Mouse (Mus musculus) MEL (cell line): Measurements from ENCODE around the gene Gm2696. TPM values are rescaled to one million over a fixed set of nuclear protein-coding genes. Genes with fewer than 3 reads are reported as not detected.

Source experiments
- DNase-seq: peaks from one replicate; pipeline ENCODE4 v3.0.0; 2011; ENCODE audit warnings: low read depth, low spot score
- H3K27ac ChIP-seq: 2 replicates; pipeline ENCODE4 v1.5.1; 2012; ENCODE audit warnings: low read depth, mild to moderate bottlenecking, control low read depth, low read length, moderate library complexity; ENCODE audit not compliant: control insufficient read depth
- H3K27me3 ChIP-seq, 2 experiments: fragments of 150-350 bp in 1 of 2; sonication (generic) in 1 of 2; 2 replicates each; pipeline ENCODE4 v1.6.1; 2012; ENCODE audit warnings: low read length in 2 of 2, mild to moderate bottlenecking in 2 of 2, improper control_type of control experiment in 1 of 2, moderate library complexity in 1 of 2; ENCODE audit not compliant: insufficient read depth in 2 of 2, control insufficient read depth in 1 of 2
- H3K36me3 ChIP-seq, 2 experiments: 2 replicates each; pipeline ENCODE4 v1.6.1; 2012 to 2014; ENCODE audit warnings: low read length in 2 of 2, improper control_type of control experiment in 1 of 2, inconsistent platforms in 1 of 2, mild to moderate bottlenecking in 1 of 2; ENCODE audit not compliant: insufficient read depth in 2 of 2, control insufficient read depth in 1 of 2
- H3K4me1 ChIP-seq, 2 experiments: fragments of 150-350 bp in 1 of 2; sonication (generic) in 1 of 2; 2 replicates each; pipeline ENCODE4 v1.6.1; 2012; ENCODE audit warnings: low read length in 2 of 2, improper control_type of control experiment in 1 of 2, mild to moderate bottlenecking in 1 of 2; ENCODE audit not compliant: insufficient read depth in 2 of 2, control insufficient read depth in 1 of 2
- H3K4me3 ChIP-seq, 2 experiments: fragments of 150-350 bp in 1 of 2; sonication (generic) in 1 of 2; 2 replicates each; pipeline ENCODE4 v1.5.1; 2012; ENCODE audit warnings: low read depth in 2 of 2, low read length in 2 of 2, mild to moderate bottlenecking in 2 of 2, moderate library complexity in 2 of 2, control low read depth in 1 of 2, improper control_type of control experiment in 1 of 2; ENCODE audit not compliant: control insufficient read depth in 1 of 2, insufficient read depth in 1 of 2
- H3K79me2 ChIP-seq: 2 replicates; pipeline ENCODE4 v1.6.1; 2012; ENCODE audit warnings: mild to moderate bottlenecking, low read length, moderate library complexity; ENCODE audit not compliant: control insufficient read depth, poor library complexity, insufficient read depth
- H3K9ac ChIP-seq: 2 replicates; pipeline ENCODE4 v1.6.1; 2012; ENCODE audit warnings: low read depth, mild to moderate bottlenecking, control low read depth, low read length, moderate library complexity; ENCODE audit not compliant: control insufficient read depth, poor library complexity, severe bottlenecking
- H3K9me3 ChIP-seq: fragments of 150-350 bp; sonication (generic); replicated peaks from 2 replicates; pipeline ENCODE4 v1.6.1; 2012; ENCODE audit warnings: mild to moderate bottlenecking, low read length, improper control_type of control experiment, moderate library complexity; ENCODE audit not compliant: insufficient read depth
- CHD1 ChIP-seq: IDR thresholded peaks from 2 replicates; pipeline ENCODE4 v1.6.1; 2012; ENCODE audit warnings: low read depth, mild to moderate bottlenecking, inconsistent platforms, low read length, improper control_type of control experiment
- CTCF ChIP-seq, 3 experiments: IDR thresholded peaks in 2 of 3; conservative IDR thresholded peaks in 1 of 3; 2 replicates each; pipeline ENCODE4 v1.5.1; 2011 to 2012; ENCODE audit warnings: low read length in 3 of 3, low read depth in 2 of 3, mild to moderate bottlenecking in 2 of 3, improper control_type of control experiment in 1 of 3, inconsistent platforms in 1 of 3, mixed read lengths in 1 of 3, moderate library complexity in 1 of 3; ENCODE audit not compliant: control insufficient read depth in 1 of 3, insufficient read depth in 1 of 3, poor library complexity in 1 of 3, severe bottlenecking in 1 of 3
- E2F4 ChIP-seq: IDR thresholded peaks from 2 replicates; pipeline ENCODE4 v1.6.1; 2011; ENCODE audit warnings: low read depth, low read length, improper control_type of control experiment, borderline replicate concordance
- ELF1 ChIP-seq: IDR thresholded peaks from 2 replicates; pipeline ENCODE4 v1.6.1; 2014; ENCODE audit warnings: low read depth, mild to moderate bottlenecking, inconsistent platforms, low read length, improper control_type of control experiment, moderate library complexity
- EP300 ChIP-seq, 2 experiments: IDR thresholded peaks; 2 replicates each; pipeline ENCODE4 v1.6.1; 2011; ENCODE audit warnings: improper control_type of control experiment in 2 of 2, low read length in 2 of 2, low read depth in 1 of 2, mild to moderate bottlenecking in 1 of 2
- GABPA ChIP-seq: IDR thresholded peaks from 2 replicates; pipeline ENCODE4 v1.6.1; 2012; ENCODE audit warnings: low read depth, mild to moderate bottlenecking, inconsistent platforms, low read length, improper control_type of control experiment, moderate library complexity
- HCFC1 ChIP-seq: IDR thresholded peaks from 2 replicates; pipeline ENCODE4 v1.6.1; 2012; ENCODE audit warnings: low read depth, mild to moderate bottlenecking, inconsistent platforms, low read length, improper control_type of control experiment, moderate library complexity
- JUND ChIP-seq: IDR thresholded peaks from 2 replicates; pipeline ENCODE4 v1.6.1; 2011; ENCODE audit warnings: low read depth, mild to moderate bottlenecking, improper control_type of control experiment, low read length
- KAT2A ChIP-seq: conservative IDR thresholded peaks from 2 replicates; pipeline ENCODE4 v1.6.1; 2012; ENCODE audit warnings: low read depth, low read length, improper control_type of control experiment, inconsistent platforms
- MAFK ChIP-seq: IDR thresholded peaks from 2 replicates; pipeline ENCODE4 v1.6.1; 2011; ENCODE audit warnings: low read depth, mild to moderate bottlenecking, low read length, improper control_type of control experiment, borderline replicate concordance
- MAX ChIP-seq: IDR thresholded peaks from 2 replicates; pipeline ENCODE4 v1.6.1; 2011; ENCODE audit warnings: low read length, improper control_type of control experiment
- MAZ ChIP-seq: IDR thresholded peaks from 2 replicates; pipeline ENCODE4 v1.6.1; 2012; ENCODE audit warnings: low read depth, mild to moderate bottlenecking, inconsistent platforms, low read length, improper control_type of control experiment
- MEF2A ChIP-seq: IDR thresholded peaks from 2 replicates; pipeline ENCODE4 v1.6.1; 2014; ENCODE audit warnings: low read depth, mild to moderate bottlenecking, inconsistent platforms, low read length, improper control_type of control experiment; ENCODE audit not compliant: poor library complexity, insufficient replicate concordance, severe bottlenecking; ENCODE audit errors: extremely low read depth
- MXI1 ChIP-seq: IDR thresholded peaks from 2 replicates; pipeline ENCODE4 v1.6.1; 2011; ENCODE audit warnings: mild to moderate bottlenecking, low read depth, low read length, improper control_type of control experiment
- MYB ChIP-seq: IDR thresholded peaks from 2 replicates; pipeline ENCODE4 v1.6.1; 2011; ENCODE audit warnings: mild to moderate bottlenecking, low read depth, low read length, improper control_type of control experiment
- NELFE ChIP-seq: IDR thresholded peaks from 2 replicates; pipeline ENCODE4 v1.6.1; 2011; ENCODE audit warnings: low read depth, low read length, improper control_type of control experiment
- NRF1 ChIP-seq: IDR thresholded peaks from 2 replicates; pipeline ENCODE4 v1.6.1; 2014; ENCODE audit warnings: low read depth, mild to moderate bottlenecking, inconsistent platforms, low read length, improper control_type of control experiment, moderate library complexity; ENCODE audit not compliant: poor library complexity, insufficient read depth, severe bottlenecking
- POLR2A ChIP-seq, 2 experiments: IDR thresholded peaks; 2 replicates each; pipeline ENCODE4 v1.6.1; 2011 to 2012; ENCODE audit warnings: low read length in 2 of 2, mild to moderate bottlenecking in 2 of 2, control low read depth in 1 of 2, improper control_type of control experiment in 1 of 2, low read depth in 1 of 2, moderate library complexity in 1 of 2; ENCODE audit not compliant: control insufficient read depth in 1 of 2, insufficient read depth in 1 of 2, poor library complexity in 1 of 2
- POLR2AphosphoS2 ChIP-seq: IDR thresholded peaks from 2 replicates; pipeline ENCODE4 v1.6.1; 2011; ENCODE audit warnings: low read length, improper control_type of control experiment
- POLR2AphosphoS5 ChIP-seq: IDR thresholded peaks from 2 replicates; pipeline ENCODE4 v1.6.1; 2012; ENCODE audit warnings: low read depth, borderline replicate concordance, mild to moderate bottlenecking, inconsistent platforms, low read length, moderate library complexity, mixed read lengths
- RCOR1 ChIP-seq: IDR thresholded peaks from 2 replicates; pipeline ENCODE4 v1.6.1; 2012; ENCODE audit warnings: low read depth, mild to moderate bottlenecking, inconsistent platforms, low read length, improper control_type of control experiment
- SMC3 ChIP-seq: IDR thresholded peaks from 2 replicates; pipeline ENCODE4 v1.6.1; 2011; ENCODE audit warnings: low read depth, low read length, improper control_type of control experiment
- TAL1 ChIP-seq: IDR thresholded peaks from 2 replicates; pipeline ENCODE4 v1.6.1; 2012; ENCODE audit warnings: mild to moderate bottlenecking, inconsistent platforms, low read length, moderate library complexity, mixed read lengths
- TBP ChIP-seq: IDR thresholded peaks from 2 replicates; pipeline ENCODE4 v1.8.0; 2011; ENCODE audit warnings: low read depth, low read length, improper control_type of control experiment
- UBTF ChIP-seq: IDR thresholded peaks from 2 replicates; pipeline ENCODE4 v1.6.1; 2012; ENCODE audit warnings: low read depth, mild to moderate bottlenecking, inconsistent platforms, low read length, improper control_type of control experiment, moderate library complexity, borderline replicate concordance; ENCODE audit not compliant: insufficient read depth
- USF1 ChIP-seq: IDR thresholded peaks from 2 replicates; pipeline ENCODE4 v1.6.1; 2014; ENCODE audit warnings: low read depth, mild to moderate bottlenecking, inconsistent platforms, low read length, improper control_type of control experiment, moderate library complexity
- USF2 ChIP-seq, 2 experiments: IDR thresholded peaks; 2 replicates each; pipeline ENCODE4 v1.6.1; 2011 to 2012; ENCODE audit warnings: improper control_type of control experiment in 2 of 2, low read length in 2 of 2, borderline replicate concordance in 1 of 2, inconsistent platforms in 1 of 2, low read depth in 1 of 2, mild to moderate bottlenecking in 1 of 2; ENCODE audit not compliant: insufficient read depth in 1 of 2
- ZC3H11A ChIP-seq: IDR thresholded peaks from 2 replicates; pipeline ENCODE4 v1.6.1; 2012; ENCODE audit warnings: low read depth, mild to moderate bottlenecking, inconsistent platforms, low read length, improper control_type of control experiment
- polyA plus RNA-seq, 2 experiments: library from polyadenylated mRNA; stranded (reverse) in 1 of 2; unstranded in 1 of 2; fragments of >175 nt in 1 of 2; fragments of >200 nt in 1 of 2; gene quantifications; 2 replicates each; pipeline versions ENCODE4 v1.2.1 to v1.2.4; 2012; ENCODE audit warnings: low replicate concordance in 2 of 2, low read depth in 1 of 2; ENCODE audit not compliant: insufficient read length in 2 of 2, insufficient read depth in 1 of 2, missing spikeins in 1 of 2
- total RNA-seq: library from RNA; depleted of rRNA; stranded (reverse); fragments of 300-350 nt; gene quantifications from 2 replicates; pipeline ENCODE4 v1.2.3, GENCODE M21; 2012

Gm2696 gene
- total and polyA plus RNA-seq, 3 experiments: not detected

GRCm38 (mm10) chr10:77811743-77812142 lies 2.7 kb upstream of the Gm2696 start, which contains the start of gene Gm9507:
Gm9507 (minus strand) TSS chr10:77811843.
- no peak for DNase-seq
- Histone ChIP-seq H3K36me3 (no peaks in the 10 kb centered on the region), H3K9me3 (no peaks in the 10 kb centered on the region), H3K79me2 (no peaks in the 10 kb centered on the region), H3K4me1 (no peaks in the 10 kb centered on the region), H3K9ac (no peak within 1 kb of the TSS), H3K4me3 (no peak within 1 kb of the TSS), H3K27ac (no peak within 1 kb of the TSS), H3K27me3 (no peaks in the 10 kb centered on the region)
- TF ChIP-seq GABPA (no peak), MAZ (no peak), ZC3H11A (no peak), USF1 (no peak), NELFE (no peak), JUND (no peak), EP300 (IDR thresholded peaks at IDR 0.05; ENCODE audit: low read depth in 1 of 2, low read length in 2 of 2) (no peak), MEF2A (no peak), CTCF (IDR thresholded peaks at IDR 0.05 in 2 of 3, conservative IDR thresholded peaks at IDR 0.05 in 1 of 3; ENCODE audit: control insufficient read depth in 1 of 3, insufficient read depth in 1 of 3, low read depth in 2 of 3, low read length in 3 of 3, poor library complexity in 1 of 3, severe bottlenecking in 1 of 3) (no peak), NRF1 (no peak), E2F4 (no peak), MYB (no peak), RCOR1 (no peak), MAX (no peak), SMC3 (no peak), POLR2A (IDR thresholded peaks at IDR 0.05; ENCODE audit: control insufficient read depth in 1 of 2, insufficient read depth in 1 of 2, low read depth in 1 of 2, low read length in 2 of 2, poor library complexity in 1 of 2) (no peak), POLR2AphosphoS5 (no peak), CHD1 (no peak), USF2 (IDR thresholded peaks at IDR 0.05; ENCODE audit: borderline replicate concordance in 1 of 2, insufficient read depth in 1 of 2, low read depth in 1 of 2, low read length in 2 of 2) (no peak)

GRCm38 (mm10) chr10:77815514-77815913 lies 1.0 kb downstream of the Gm2696 start:
- H3K79me2 ChIP-seq: no peaks in the 10 kb centered on the region
- peaks cover 0 to 7% of the 10 kb centered on the region in 2 experiments; a peak in 2 of 4 replicates for H3K4me1 ChIP-seq
- H3K4me3 ChIP-seq: no peak overlapping the region
- no peaks in the 10 kb centered on the region for H3K9me3 ChIP-seq
- H3K27ac ChIP-seq: no peak overlapping the region
- H3K27me3 ChIP-seq: no peaks in the 10 kb centered on the region
- no peaks in the 10 kb centered on the region for H3K36me3 ChIP-seq
- DNase-seq: peak; percentile 42
- no peak overlapping the region for H3K9ac ChIP-seq
- TF ChIP-seq MEF2A: no peak
- TF ChIP-seq MAFK: no peak
- TF ChIP-seq TAL1: no peak
- no peak for TF ChIP-seq NRF1
- TF ChIP-seq UBTF: no peak
- TF ChIP-seq HCFC1: no peak
- TF ChIP-seq E2F4: no peak
- TF ChIP-seq POLR2AphosphoS2: no peak
- peak; percentile 44 for TF ChIP-seq SMC3
- TF ChIP-seq TBP: no peak
- no peak for TF ChIP-seq POLR2AphosphoS5
- no peak for TF ChIP-seq USF1
- no peak for TF ChIP-seq USF2 (IDR thresholded peaks at IDR 0.05; ENCODE audit: borderline replicate concordance in 1 of 2, insufficient read depth in 1 of 2, low read depth in 1 of 2, low read length in 2 of 2)
- no peak for TF ChIP-seq MAZ
- TF ChIP-seq MXI1: no peak
- peak; percentile 69 to 91 (median 80) for TF ChIP-seq CTCF (IDR thresholded peaks at IDR 0.05 in 2 of 3, conservative IDR thresholded peaks at IDR 0.05 in 1 of 3; ENCODE audit: control insufficient read depth in 1 of 3, insufficient read depth in 1 of 3, low read depth in 2 of 3, low read length in 3 of 3, poor library complexity in 1 of 3, severe bottlenecking in 1 of 3)
- TF ChIP-seq RCOR1: no peak
- no peak for TF ChIP-seq ZC3H11A
- TF ChIP-seq ELF1: no peak
- TF ChIP-seq KAT2A: no peak
